Mouse (Mus musculus) T-helper 1 cell (primary cell): ENCODE measurements around the gene Susd6.

Experiments used
- in situ Hi-C: fragments of 300-600 bp; cut with MboI, MseI; formaldehyde crosslinking; loops from one replicate; pipeline ENCODE4 v1.15.1; 2025; ENCODE audit warnings: high pct_unique_total_duplicates

Gene Susd6

GRCm38 (mm10) chr12:80834156-80834900, 44.0 kb downstream of the Susd6 start:
- in situ Hi-C loops: no loop called here

GRCm38 (mm10) chr12:80834901-80835570, 44.7 kb downstream of the Susd6 start:
- in situ Hi-C loops: no loop called here

- in situ Hi-C loops: no loop called here
Measured at GRCm38 (mm10) chr12:80837614-80838013, 47.3 kb downstream of the Susd6 start.

- in situ Hi-C loops: no loop called here
Measured at GRCm38 (mm10) chr12:80838271-80838670, 48.0 kb downstream of the Susd6 start.

- in situ Hi-C loops: no loop called here
Measured at GRCm38 (mm10) chr12:80838787-80839186, 48.5 kb downstream of the Susd6 start.

- in situ Hi-C loops: no loop called here
Measured at GRCm38 (mm10) chr12:80839631-80840030, 49.3 kb downstream of the Susd6 start.

- in situ Hi-C loops: no loop called here
Measured at GRCm38 (mm10) chr12:80841618-80842017, 51.3 kb downstream of the Susd6 start.

GRCm38 (mm10) chr12:80842609-80843008, 52.3 kb downstream of the Susd6 start:
- in situ Hi-C loops: no loop called here

GRCm38 (mm10) chr12:80843236-80843635, 52.9 kb downstream of the Susd6 start:
- in situ Hi-C loops: no loop called here

- in situ Hi-C loops: no loop called here
Measured at GRCm38 (mm10) chr12:80843651-80844444, 53.5 kb downstream of the Susd6 start.

- in situ Hi-C loops: no loop called here
Measured at GRCm38 (mm10) chr12:80845901-80846300, 55.6 kb downstream of the Susd6 start.

GRCm38 (mm10) chr12:80846861-80847268, 56.6 kb downstream of the Susd6 start:
- in situ Hi-C loops: no loop called here

GRCm38 (mm10) chr12:80852001-80852400, 61.7 kb downstream of the Susd6 start:
- in situ Hi-C loops: loop anchor here (5.0 kb wide), 1 partner anchor 55 kb away; no protein-coding TSS in a partner anchor

GRCm38 (mm10) chr12:80853737-80854136, 63.4 kb downstream of the Susd6 start:
- in situ Hi-C loops: loop anchor here (5.0 kb wide), 1 partner anchor 56 kb away; no protein-coding TSS in a partner anchor

GRCm38 (mm10) chr12:80854671-80855070, 64.4 kb downstream of the Susd6 start:
- in situ Hi-C loops: loop anchor here (5.0 kb wide), 1 partner anchor 57 kb away; no protein-coding TSS in a partner anchor

GRCm38 (mm10) chr12:80855100-80855499, 64.8 kb downstream of the Susd6 start:
- in situ Hi-C loops: no loop called here

- in situ Hi-C loops: no loop called here
Measured at GRCm38 (mm10) chr12:80855581-80855980, 65.3 kb downstream of the Susd6 start.

GRCm38 (mm10) chr12:80857636-80858293, 67.5 kb downstream of the Susd6 start:
- in situ Hi-C loops: no loop called here

GRCm38 (mm10) chr12:80858307-80858706, 68.0 kb downstream of the Susd6 start:
- in situ Hi-C loops: no loop called here

GRCm38 (mm10) chr12:80861916-80862315, 71.6 kb downstream of the Susd6 start:
- in situ Hi-C loops: no loop called here

GRCm38 (mm10) chr12:80863370-80863769, 73.1 kb downstream of the Susd6 start:
- in situ Hi-C loops: no loop called here

- in situ Hi-C loops: no loop called here
Measured at GRCm38 (mm10) chr12:80865175-80865574, 74.9 kb downstream of the Susd6 start.
